ENCODE assay signal across 21 mouse cellular contexts in the genomic region with DNA sequence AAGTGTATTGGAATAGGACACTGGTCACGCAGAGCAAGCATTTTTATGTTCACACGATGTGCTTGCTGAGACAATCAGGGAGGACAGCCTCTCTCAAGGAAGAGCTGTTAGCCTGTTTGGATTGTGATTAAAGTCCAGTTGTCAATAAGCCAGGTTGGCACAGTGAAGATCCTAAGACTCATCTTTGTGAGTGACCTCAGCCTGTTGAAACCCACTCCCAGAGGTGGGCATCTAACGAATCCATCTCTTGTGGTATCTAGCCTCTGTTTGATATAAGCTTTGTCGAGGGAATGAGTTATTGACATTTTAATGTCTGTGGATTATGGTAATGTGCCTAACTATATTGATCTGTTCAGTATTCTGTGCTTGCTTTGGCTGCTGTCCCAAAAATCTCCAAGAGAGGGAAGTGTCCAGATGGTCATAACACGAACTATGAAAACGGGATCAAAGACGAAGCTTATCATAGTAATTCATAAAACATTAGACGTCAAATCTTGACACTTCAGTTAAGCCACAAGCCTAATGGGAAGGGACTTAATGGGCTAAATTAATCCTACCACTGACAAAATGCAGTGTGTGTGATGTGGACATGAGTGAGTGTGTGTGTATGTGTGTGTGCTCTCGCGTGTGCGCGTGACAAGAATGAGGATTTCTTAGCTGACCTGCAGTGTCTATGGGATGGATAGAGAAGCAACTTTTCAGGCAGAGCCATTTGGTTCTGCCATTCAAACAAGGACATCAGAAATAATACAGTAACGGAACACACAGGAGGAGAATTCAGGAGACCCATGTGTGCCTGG.
DNase-seq lines count a peak whose midpoint lies in the region; ATAC-seq and TF ChIP-seq lines count a peak whose summit lies in the region.
"Had no signal": no experiment of that assay in that cellular context is flagged by ENCODE, and none has a peak within 500 bp of the region (broad histone marks: within the 10 kb centered on the region; RNA-seq: fewer than 3 reads in every experiment).

No protein-coding gene starts in this region.

- TF ChIP-seq POLR2A in brain, embryonic 14.5 days (IDR thresholded peaks at IDR 0.05; ENCODE audit: borderline replicate concordance, extremely low read depth, insufficient read depth, insufficient read length, poor library complexity, severe bottlenecking) = no peak

- H3K4me3 ChIP-seq in hindbrain, embryonic 15.5 days = no peak overlapping the region
- H3K4me3 ChIP-seq in hindbrain, embryonic 12.5 days = no peak overlapping the region
- no peak overlapping the region for H3K4me3 ChIP-seq in midbrain, embryonic 14.5 days (replicated peaks; ENCODE audit: low read depth, low read length)
- H3K4me3 ChIP-seq in heart, embryonic 10.5 days = no peak overlapping the region
- H3K4me3 ChIP-seq: embryonic facial prominence, embryonic 10.5 days; limb, embryonic 10.5 days had no signal

- H3K9me3 ChIP-seq in hindbrain, embryonic 15.5 days = no peaks in the 10 kb centered on the region
- no peaks in the 10 kb centered on the region for H3K9me3 ChIP-seq in hindbrain, embryonic 12.5 days (replicated peaks)
- no peaks in the 10 kb centered on the region for H3K9me3 ChIP-seq in midbrain, embryonic 14.5 days (ENCODE audit: control insufficient read depth, low read length)
- 0 out of 2 replicates have a peak, but pooled peaks cover 3% of the 10 kb centered on the region for H3K9me3 ChIP-seq in heart, embryonic 10.5 days
- H3K9me3 ChIP-seq: embryonic facial prominence, embryonic 10.5 days; limb, embryonic 10.5 days had no signal

- no peak for TF ChIP-seq CTCF in brain, embryonic 14.5 days (IDR thresholded peaks at IDR 0.05; ENCODE audit: borderline replicate concordance, extremely low read depth, insufficient read depth, insufficient read length)

- no peaks in the 10 kb centered on the region for H3K27me3 ChIP-seq in hindbrain, embryonic 15.5 days
- no peaks in the 10 kb centered on the region for H3K27me3 ChIP-seq in hindbrain, embryonic 12.5 days
- no peaks in the 10 kb centered on the region for H3K27me3 ChIP-seq in midbrain, embryonic 14.5 days (ENCODE audit: control insufficient read depth, insufficient read depth, low read length)
- H3K27me3 ChIP-seq in heart, embryonic 10.5 days (ENCODE audit: insufficient read depth, poor library complexity, severe bottlenecking) = no peaks in the 10 kb centered on the region

- no peak overlapping the region for H3K4me2 ChIP-seq in hindbrain, embryonic 15.5 days
- no peak overlapping the region for H3K4me2 ChIP-seq in hindbrain, embryonic 12.5 days (replicated peaks)
- no peak overlapping the region for H3K4me2 ChIP-seq in midbrain, embryonic 14.5 days (ENCODE audit: low read length)

- peak; percentile 48 to 62 for DNase-seq in cerebellum, postnatal 14 days
- no peak for DNase-seq in cerebellum, postnatal 25 days
- peak; percentile 53 for DNase-seq in brain, embryonic 14.5 days (ENCODE audit: low read depth)
- peak; percentile 42 for DNase-seq in midbrain, embryonic 14.5 days
- no peak for DNase-seq in heart, embryonic 10.5 days (ENCODE audit: low spot score)
- DNase-seq in right cerebral cortex, postnatal 25 days = no peak
- DNase-seq: adrenal gland, postnatal 10 days; gastrocnemius, postnatal 14 days; kidney, adult 18-20 months; layer of hippocampus, adult 9-11 months; liver; liver, postnatal 0 days; right cerebral cortex, postnatal 14 days; spleen, adult 18-20 months had no signal

- peak overlapping the region; percentile 35 for H3K27ac ChIP-seq in hindbrain, embryonic 15.5 days (replicated peaks)
- H3K27ac ChIP-seq in hindbrain, embryonic 12.5 days = no peak overlapping the region
- H3K27ac ChIP-seq in midbrain, embryonic 14.5 days (replicated peaks; ENCODE audit: low read depth, low read length) = peak overlapping the region; percentile 46; the same call in 1 of the 2 replicates
- no peak overlapping the region for H3K27ac ChIP-seq in heart, embryonic 10.5 days
- H3K27ac ChIP-seq: embryonic facial prominence, embryonic 10.5 days; limb, embryonic 10.5 days; macrophage had no signal

- no peak overlapping the region for H3K9ac ChIP-seq in hindbrain, embryonic 15.5 days
- H3K9ac ChIP-seq in hindbrain, embryonic 12.5 days = no peak overlapping the region
- H3K9ac ChIP-seq in midbrain, embryonic 14.5 days (replicated peaks; ENCODE audit: low read length) = no peak overlapping the region
- H3K9ac ChIP-seq: liver, postnatal 0 days had no signal

- no peaks in the 10 kb centered on the region for H3K36me3 ChIP-seq in hindbrain, embryonic 15.5 days
- no peaks in the 10 kb centered on the region for H3K36me3 ChIP-seq in hindbrain, embryonic 12.5 days
- no peaks in the 10 kb centered on the region for H3K36me3 ChIP-seq in midbrain, embryonic 14.5 days (ENCODE audit: control insufficient read depth, insufficient read depth, low read length)
- H3K36me3 ChIP-seq in heart, embryonic 10.5 days = no peaks in the 10 kb centered on the region
- H3K36me3 ChIP-seq: embryonic facial prominence, embryonic 10.5 days; limb, embryonic 10.5 days had no signal

- ATAC-seq in hindbrain, embryonic 15.5 days (ENCODE audit: low FRiP score, low read depth) = peak; percentile 45; the same call in 1 of the 2 replicates
- no peak; the same call in 1 of the 2 replicates for ATAC-seq in hindbrain, embryonic 12.5 days (ENCODE audit: low FRiP score)
- peak; percentile 57; the same call in 1 of the 2 replicates for ATAC-seq in midbrain, embryonic 14.5 days (ENCODE audit: low FRiP score, low TSS enrichment)
- ATAC-seq: inflammation-experienced regulatory T-cells, adult 6 months; liver, postnatal 0 days; lung, postnatal 0 days had no signal

- peaks cover 10% of the 10 kb centered on the region for H3K4me1 ChIP-seq in hindbrain, embryonic 15.5 days (replicated peaks)
- 0 out of 2 replicates have a peak, but pooled peaks cover 2% of the 10 kb centered on the region for H3K4me1 ChIP-seq in hindbrain, embryonic 12.5 days
- 0 out of 2 replicates have a peak, but pooled peaks cover 3% of the 10 kb centered on the region for H3K4me1 ChIP-seq in midbrain, embryonic 14.5 days (ENCODE audit: control insufficient read depth, insufficient read depth, low read length)
- 0 out of 2 replicates have a peak, but pooled peaks cover 3% of the 10 kb centered on the region for H3K4me1 ChIP-seq in heart, embryonic 10.5 days
- H3K4me1 ChIP-seq: embryonic facial prominence, embryonic 10.5 days; limb, embryonic 10.5 days had no signal

- 66% methylated on average over 13 of the region's 13 CpGs for WGBS in hindbrain, embryonic 15.5 days
- 88% methylated on average over 13 of the region's 13 CpGs for WGBS in hindbrain, embryonic 12.5 days
- 65% methylated on average over 13 of the region's 13 CpGs for WGBS in midbrain, embryonic 14.5 days
- WGBS in heart, embryonic 10.5 days = 91% methylated on average over 13 of the region's 13 CpGs

Comparison
In these comparisons a context has a peak if more than half of its experiments do, and no peak if none do; other contexts are left out.
1. DNase-seq: peak in cerebellum, postnatal 14 days (2 of 2), brain, embryonic 14.5 days (single experiment) and midbrain, embryonic 14.5 days (single experiment); none in cerebellum, postnatal 25 days (0 of 2), heart, embryonic 10.5 days (single experiment) and right cerebral cortex, postnatal 25 days (single experiment).
2. H3K27ac ChIP-seq: peak in hindbrain, embryonic 15.5 days (single experiment) and midbrain, embryonic 14.5 days (single experiment); none in hindbrain, embryonic 12.5 days (single experiment) and heart, embryonic 10.5 days (single experiment).